Mouse (Mus musculus) G1E (cell line): ENCODE measurements around the gene Gm3646. TPM values are rescaled to one million over a fixed set of nuclear protein-coding genes. Genes with fewer than 3 reads are reported as not detected.

Experiments used
- ATAC-seq: 2 replicates; pipeline ENCODE4 v1.8.0; 2016; ENCODE audit warnings: mild to moderate bottlenecking; ENCODE audit not compliant: insufficient number of reproducible peaks, poor library complexity, low FRiP score, severe bottlenecking; ENCODE audit errors: extremely low read depth
- DNase-seq: peaks from one replicate; pipeline ENCODE4 v3.0.0; 2012; ENCODE audit warnings: low spot score
- H3K27me3 ChIP-seq: 2 replicates; pipeline ENCODE4 v1.6.1; 2012; ENCODE audit warnings: mild to moderate bottlenecking, low read length, inconsistent platforms; ENCODE audit not compliant: insufficient read depth
- H3K36me3 ChIP-seq: replicated peaks from 2 replicates; pipeline ENCODE3; 2012; ENCODE audit warnings: mild to moderate bottlenecking, inconsistent platforms
- H3K4me1 ChIP-seq: 2 replicates; pipeline ENCODE4 v1.6.1; 2012; ENCODE audit warnings: low read depth, low read length, inconsistent platforms, mixed read lengths; ENCODE audit not compliant: insufficient read depth
- H3K4me3 ChIP-seq: 2 replicates; pipeline ENCODE4 v1.5.1; 2012; ENCODE audit warnings: low read depth, mild to moderate bottlenecking, inconsistent platforms, low read length, moderate library complexity, mixed read lengths
- H3K9me3 ChIP-seq: replicated peaks from 2 replicates; pipeline ENCODE4 v1.6.1; 2012; ENCODE audit warnings: inconsistent platforms
- CTCF ChIP-seq: IDR thresholded peaks from 2 replicates; pipeline ENCODE4 v1.5.1; 2012; ENCODE audit warnings: low read depth, low read length, inconsistent platforms, mixed read lengths
- GATA1 ChIP-seq: IDR thresholded peaks from 2 replicates; pipeline ENCODE4 v1.6.1; 2012; ENCODE audit warnings: borderline replicate concordance, low read length, inconsistent platforms, mixed read lengths
- GATA2 ChIP-seq: IDR thresholded peaks from 2 replicates; pipeline ENCODE4 v1.6.1; 2012; ENCODE audit warnings: low read depth, low read length, inconsistent platforms, borderline replicate concordance
- POLR2AphosphoS5 ChIP-seq: IDR thresholded peaks from 2 replicates; pipeline ENCODE4 v1.6.1; 2012; ENCODE audit warnings: low read depth, low read length, inconsistent platforms; ENCODE audit not compliant: insufficient replicate concordance
- TAL1 ChIP-seq: conservative IDR thresholded peaks from 2 replicates; pipeline ENCODE4 v1.6.1; 2012; ENCODE audit warnings: low read depth, low read length, inconsistent platforms, mixed read lengths
- polyA plus RNA-seq: library from polyadenylated mRNA; stranded (reverse); fragments of >175 nt; gene quantifications from 2 replicates; pipeline ENCODE4 v1.2.3, GENCODE M21; 2012
- total RNA-seq, 2 experiments: library from RNA; stranded (forward) in 1 of 2; stranded (reverse) in 1 of 2; fragments of 200-1000 nt in 1 of 2; fragments of >200 nt in 1 of 2; fragmentation: Nextera tagmentation in 1 of 2; gene quantifications; 2 replicates each; pipeline ENCODE4 v1.2.3; 2014 to 2017

Gm3646 gene
- total and polyA plus RNA-seq, 3 experiments: not detected

- Histone ChIP-seq H3K4me3 (no peak overlapping the region), H3K9me3 (no peaks in the 10 kb centered on the region), H3K36me3 (no peaks in the 10 kb centered on the region), H3K27me3 (no peaks in the 10 kb centered on the region), H3K4me1 (no peaks in the 10 kb centered on the region)
- DNase-seq: no peak
- ATAC-seq: no peak
- TF ChIP-seq GATA1 (no peak), GATA2 (no peak), TAL1 (no peak), POLR2AphosphoS5 (no peak), CTCF (no peak)
These were observed 8.4 kb downstream of the Gm3646 start for GRCm38 (mm10) chr1:39796765-39797164.

- H3K4me3 ChIP-seq: no peak overlapping the region
- TF ChIP-seq TAL1 (no peak), POLR2AphosphoS5 (no peak), GATA1 (no peak), CTCF (no peak), GATA2 (no peak)
- H3K9me3 ChIP-seq: no peaks in the 10 kb centered on the region
- no peaks in the 10 kb centered on the region for H3K27me3 ChIP-seq
- DNase-seq: no peak
- H3K4me1 ChIP-seq: no peaks in the 10 kb centered on the region
- no peak for ATAC-seq
- no peaks in the 10 kb centered on the region for H3K36me3 ChIP-seq
These were observed 20.5 kb downstream of the Gm3646 start for GRCm38 (mm10) chr1:39784632-39785031.

GRCm38 (mm10) chr1:39781835-39782234, 23.3 kb downstream of the Gm3646 start:
- no peak overlapping the region for H3K4me3 ChIP-seq
- TF ChIP-seq GATA1: no peak
- no peak for TF ChIP-seq CTCF
- no peak for TF ChIP-seq POLR2AphosphoS5
- no peak for ATAC-seq

GRCm38 (mm10) chr1:39779111-39779980, 25.8 kb downstream of the Gm3646 start:
- DNase-seq (no peak), ATAC-seq (no peak)
- no peak overlapping the region for H3K4me3 ChIP-seq
- no peaks in the 10 kb centered on the region for H3K36me3 ChIP-seq
- H3K4me1 ChIP-seq: no peaks in the 10 kb centered on the region
- TF ChIP-seq POLR2AphosphoS5 (no peak), GATA1 (no peak), GATA2 (no peak), TAL1 (no peak), CTCF (no peak)
- no peaks in the 10 kb centered on the region for H3K9me3 ChIP-seq
- H3K27me3 ChIP-seq: 0 out of 2 replicates have a peak, but pooled peaks cover 3% of the 10 kb centered on the region

More at GRCm38 (mm10) chr1:39781835-39782234, 23.3 kb downstream of the Gm3646 start:
- Histone ChIP-seq H3K9me3 (no peaks in the 10 kb centered on the region), H3K4me1 (no peaks in the 10 kb centered on the region), H3K36me3 (no peaks in the 10 kb centered on the region), H3K27me3 (0 out of 2 replicates have a peak, but pooled peaks cover 3% of the 10 kb centered on the region)
- DNase-seq: no peak

GRCm38 (mm10) chr1:39773991-39774729, 31.0 kb downstream of the Gm3646 start:
- TF ChIP-seq GATA1 (no peak), TAL1 (no peak), CTCF (no peak), GATA2 (no peak)
- DNase-seq (no peak), ATAC-seq (no peak)
- no peaks in the 10 kb centered on the region for H3K9me3 ChIP-seq
- no peaks in the 10 kb centered on the region for H3K36me3 ChIP-seq
- H3K27me3 ChIP-seq: 0 out of 2 replicates have a peak, but pooled peaks cover 3% of the 10 kb centered on the region
- H3K4me1 ChIP-seq: no peaks in the 10 kb centered on the region
- H3K4me3 ChIP-seq: no peak overlapping the region

GRCm38 (mm10) chr1:39773551-39773950, 31.6 kb downstream of the Gm3646 start:
- no peaks in the 10 kb centered on the region for H3K36me3 ChIP-seq
- H3K27me3 ChIP-seq: 0 out of 2 replicates have a peak, but pooled peaks cover 3% of the 10 kb centered on the region
- H3K4me1 ChIP-seq: no peaks in the 10 kb centered on the region
- DNase-seq (no peak), ATAC-seq (no peak)
- no peaks in the 10 kb centered on the region for H3K9me3 ChIP-seq
- TF ChIP-seq GATA1 (no peak), TAL1 (no peak), POLR2AphosphoS5 (no peak), GATA2 (no peak), CTCF (no peak)
- no peak overlapping the region for H3K4me3 ChIP-seq
